Mouse (Mus musculus): Measurements from ENCODE around the gene Col8a2.

The Col8a2 gene

DNA sequence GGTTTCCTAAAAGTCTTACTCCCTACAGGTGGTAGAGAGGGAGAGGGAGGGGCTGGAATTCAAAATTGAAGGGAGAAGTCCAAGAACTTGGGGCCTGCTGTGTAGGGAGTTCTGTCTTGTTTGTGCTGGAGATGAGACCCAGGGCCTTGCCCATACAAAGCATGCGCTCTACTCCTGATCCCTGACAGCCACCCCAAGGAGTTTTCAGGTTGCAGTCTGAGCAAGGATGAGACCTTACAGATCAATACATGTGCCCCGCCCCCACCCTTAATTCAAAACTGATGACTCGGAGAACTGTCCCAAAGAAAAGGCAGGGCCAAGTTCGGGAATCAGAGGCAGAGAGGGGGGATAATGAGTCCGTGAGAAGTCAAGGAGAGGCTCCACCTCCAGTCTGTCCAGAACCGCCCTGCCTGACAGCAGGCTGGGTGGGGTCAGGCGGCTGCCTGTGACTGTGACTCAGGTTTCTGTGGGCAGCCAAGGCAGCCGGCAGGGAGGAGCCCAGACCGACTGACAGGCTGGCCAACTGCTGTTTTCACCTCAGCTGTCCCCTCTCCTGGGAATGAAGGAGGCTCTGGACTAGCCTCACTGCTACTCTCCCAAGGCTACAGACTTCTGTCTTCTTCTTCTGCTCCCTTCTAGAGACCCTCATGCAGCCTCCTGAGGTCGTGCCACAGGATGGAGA is 25.9 kb upstream of the Col8a2 start:
- peak; percentile 44 for DNase-seq (ENCODE audit: low read depth)

DNA sequence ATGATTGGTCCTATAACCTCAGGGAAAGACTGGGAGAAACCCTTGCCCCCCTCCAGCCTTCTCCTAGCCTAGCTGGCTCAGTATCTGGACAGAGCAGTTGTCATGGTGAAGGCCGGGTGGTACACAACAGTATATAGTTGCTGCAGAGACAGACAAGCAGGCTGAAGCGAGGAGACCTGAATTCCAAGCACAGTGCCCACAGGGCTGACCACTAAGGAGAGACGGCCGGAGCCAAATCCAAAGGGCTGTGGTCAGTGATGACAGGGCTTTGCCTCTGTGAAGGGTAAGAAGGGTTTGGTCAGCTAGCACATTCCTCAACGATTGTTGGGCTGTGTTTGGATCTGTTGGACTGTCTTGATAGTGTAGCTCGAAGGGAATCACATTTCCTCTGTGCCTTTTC is 25.3 kb upstream of the Col8a2 start:
- no peak for DNase-seq (ENCODE audit: low read depth)

DNA sequence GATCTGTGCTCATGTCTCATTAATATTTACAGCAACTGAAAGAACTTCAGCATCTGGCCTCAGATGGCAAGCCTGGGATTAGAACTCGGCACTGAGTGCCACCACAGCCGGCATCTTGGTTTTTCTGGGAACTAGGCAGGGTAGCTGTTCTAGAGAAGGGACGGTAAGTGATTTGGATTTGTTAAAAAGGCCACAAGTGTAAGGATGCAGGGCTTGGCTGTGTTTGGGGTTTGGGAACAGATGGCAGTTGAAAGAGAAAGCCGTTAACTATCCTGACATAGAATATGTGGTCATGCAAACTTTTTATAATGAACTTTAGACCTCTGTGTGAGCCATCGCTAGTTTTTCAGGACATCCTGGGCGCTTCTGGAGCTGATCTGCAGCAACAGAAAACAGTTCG is 24.9 kb upstream of the Col8a2 start:
- DNase-seq (ENCODE audit: low read depth): no peak

DNA sequence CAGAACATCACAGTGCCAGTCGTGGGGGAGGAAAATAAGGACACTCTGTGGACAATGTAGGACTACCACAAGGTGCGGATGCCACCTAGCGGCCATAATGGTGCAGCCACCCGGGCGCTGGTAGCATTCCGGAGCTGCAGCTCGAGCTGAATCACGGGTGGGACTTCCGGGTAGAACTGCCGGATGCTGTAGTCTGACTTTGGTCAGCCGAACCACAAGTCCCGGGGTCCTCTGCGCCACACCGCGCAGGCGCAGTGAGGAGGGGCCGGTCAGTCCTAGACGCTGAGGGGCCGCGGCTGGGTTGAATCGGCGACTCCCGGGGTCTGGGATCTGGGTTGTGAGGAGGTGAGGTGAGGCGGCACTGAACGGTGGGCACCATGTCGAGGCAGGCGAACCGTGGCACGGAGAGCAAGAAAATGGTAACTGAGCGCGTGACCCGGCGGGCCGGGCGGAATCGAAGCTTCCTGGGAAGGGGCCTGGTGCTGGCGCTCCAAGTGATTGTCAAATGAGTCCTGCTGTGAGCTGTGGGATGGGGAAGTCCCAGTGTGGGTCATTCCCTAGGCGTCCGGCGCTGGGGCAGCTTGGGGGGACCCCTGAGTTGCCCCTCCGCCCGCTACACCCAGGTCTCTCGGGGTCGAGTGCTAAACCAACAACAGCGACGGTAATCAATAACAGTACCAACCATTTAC is 24.3 kb upstream of the Col8a2 start, which contains the start of gene Trappc3:
Gene Trappc3, plus strand, starts transcription at position 207 of the 689 bp plus-strand sequence.
- DNase-seq (ENCODE audit: low read depth): peak; percentile 98

DNA sequence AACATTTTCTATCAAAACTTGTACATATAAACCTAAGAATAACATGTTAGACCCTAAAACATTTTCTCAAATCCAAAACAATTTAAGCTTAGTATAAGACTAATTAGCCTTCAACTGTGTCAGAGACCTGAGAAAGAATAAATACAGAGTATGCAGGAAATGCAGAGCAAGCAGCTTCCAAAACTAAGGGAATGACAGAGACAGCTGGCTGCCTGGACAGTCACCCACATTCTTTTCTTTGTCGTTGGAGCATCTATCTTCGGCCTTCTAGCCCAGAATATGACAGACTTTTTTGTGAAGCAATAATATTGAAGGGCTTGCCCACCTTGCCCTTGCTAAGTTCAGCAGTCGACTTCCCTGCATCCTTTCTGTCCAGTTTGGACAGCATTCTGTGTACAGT is 17.3 kb upstream of the Col8a2 start:
- DNase-seq (ENCODE audit: low read depth): no peak

DNA sequence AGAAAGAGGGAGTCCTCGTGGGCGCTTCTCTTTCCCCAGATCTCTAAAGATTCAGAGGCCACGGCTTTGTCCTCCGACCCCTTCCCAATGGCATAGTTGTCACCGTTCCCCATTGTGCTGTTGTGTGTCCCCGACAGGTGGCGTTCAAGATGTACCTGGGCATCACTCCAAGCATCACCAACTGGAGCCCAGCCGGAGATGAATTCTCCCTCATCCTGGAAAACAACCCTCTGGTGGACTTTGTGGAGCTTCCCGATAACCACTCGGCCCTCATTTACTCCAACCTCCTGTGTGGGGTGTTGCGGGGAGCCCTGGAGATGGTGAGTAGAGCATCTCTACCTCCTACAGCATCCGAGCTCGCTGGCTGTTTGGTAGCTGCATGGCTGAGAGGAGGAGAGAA is 12.8 kb upstream of the Col8a2 start:
- DNase-seq (ENCODE audit: low read depth): no peak

DNA sequence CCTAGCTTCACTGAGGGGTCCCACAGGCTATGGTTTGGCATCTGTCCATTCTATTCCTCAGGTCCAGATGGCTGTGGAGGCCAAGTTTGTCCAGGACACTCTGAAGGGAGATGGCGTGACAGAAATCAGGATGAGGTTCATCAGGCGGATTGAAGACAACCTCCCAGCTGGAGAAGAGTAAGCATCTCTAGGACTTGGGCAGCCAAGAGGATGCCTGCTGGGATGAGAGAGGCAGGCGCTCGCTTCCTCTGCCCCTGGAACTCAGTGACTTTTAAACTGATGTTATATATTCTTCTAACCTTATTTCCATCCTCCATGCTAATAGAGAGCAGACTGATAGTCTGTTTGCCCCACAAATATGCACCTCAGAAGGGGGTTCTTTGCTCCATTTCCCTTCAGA is 11.5 kb upstream of the Col8a2 start:
- no peak for DNase-seq (ENCODE audit: low read depth)

DNA sequence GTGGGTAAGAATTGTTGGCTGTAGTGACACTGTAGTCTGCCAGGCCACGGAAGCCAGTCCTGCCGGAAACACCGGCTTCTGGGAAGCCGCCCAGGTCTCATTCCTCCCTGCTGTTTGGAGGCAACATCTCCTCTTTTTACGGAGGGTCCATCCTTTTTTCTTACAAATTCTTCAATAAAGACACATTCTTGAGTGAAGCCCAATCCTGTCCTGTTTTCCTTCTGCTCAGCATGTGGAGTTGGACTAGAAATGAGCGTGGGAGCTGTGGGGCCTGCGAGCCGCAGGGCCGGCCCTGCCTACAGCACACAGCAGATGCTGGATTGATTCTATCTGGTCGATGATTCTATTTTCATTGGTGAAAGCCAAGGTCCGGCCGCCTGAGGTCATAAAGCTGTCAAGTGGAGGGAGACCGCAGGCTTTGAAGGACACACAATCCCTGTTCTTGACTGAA is 10.9 kb upstream of the Col8a2 start:
- DNase-seq (ENCODE audit: low read depth): no peak

DNA sequence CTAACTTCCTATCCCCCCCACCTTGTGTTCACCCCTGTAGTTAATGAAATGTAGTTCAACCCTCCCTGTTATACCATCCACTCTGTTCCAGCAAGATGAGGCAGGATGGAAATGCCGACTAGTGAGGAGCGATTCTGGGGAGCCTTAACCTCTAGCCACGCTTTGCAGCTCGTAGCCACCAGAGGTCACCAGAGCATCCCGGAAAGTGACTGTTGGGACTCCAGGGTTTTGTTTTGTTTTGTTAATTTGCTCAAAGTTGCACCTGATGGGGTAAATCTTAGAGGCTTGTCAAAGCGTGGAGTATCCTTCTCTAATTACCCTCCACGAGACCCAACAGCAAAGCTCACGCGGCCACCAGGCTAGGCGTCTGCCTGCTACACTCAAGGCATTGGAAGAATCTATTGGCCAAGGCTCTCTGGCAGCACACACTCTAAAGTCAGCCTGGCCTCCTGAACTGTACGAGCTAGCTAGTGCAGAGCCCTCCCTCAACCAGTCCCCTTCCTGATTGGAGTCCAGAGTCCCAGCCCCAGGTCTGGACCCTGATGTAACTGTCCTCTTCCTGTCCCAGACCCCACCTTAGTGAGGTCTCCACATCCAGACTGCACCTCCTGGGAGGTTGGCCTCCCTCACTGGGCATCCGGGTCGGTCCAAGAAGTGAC is 8.6 kb upstream of the Col8a2 start:
- peak; percentile 72 for DNase-seq (ENCODE audit: low read depth)

DNA sequence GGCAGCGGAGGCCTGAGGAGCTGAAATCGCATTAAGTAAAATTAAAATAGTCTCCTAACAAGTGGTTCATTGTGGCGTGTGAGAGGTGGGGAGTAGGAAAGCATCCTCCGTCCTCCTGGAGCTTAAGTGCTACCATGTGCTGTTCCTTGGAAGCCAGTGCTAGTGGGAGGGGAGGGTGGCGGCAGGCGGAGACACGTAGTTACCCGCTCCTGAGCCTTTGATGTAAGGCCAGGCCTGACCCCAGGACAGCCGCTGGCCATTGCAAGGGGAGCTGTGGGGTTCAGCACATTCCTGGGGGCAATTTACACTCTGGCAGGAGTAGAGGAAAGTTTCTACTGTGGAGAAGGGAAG is 8.1 kb upstream of the Col8a2 start:
- no peak for DNase-seq (ENCODE audit: low read depth)

DNA sequence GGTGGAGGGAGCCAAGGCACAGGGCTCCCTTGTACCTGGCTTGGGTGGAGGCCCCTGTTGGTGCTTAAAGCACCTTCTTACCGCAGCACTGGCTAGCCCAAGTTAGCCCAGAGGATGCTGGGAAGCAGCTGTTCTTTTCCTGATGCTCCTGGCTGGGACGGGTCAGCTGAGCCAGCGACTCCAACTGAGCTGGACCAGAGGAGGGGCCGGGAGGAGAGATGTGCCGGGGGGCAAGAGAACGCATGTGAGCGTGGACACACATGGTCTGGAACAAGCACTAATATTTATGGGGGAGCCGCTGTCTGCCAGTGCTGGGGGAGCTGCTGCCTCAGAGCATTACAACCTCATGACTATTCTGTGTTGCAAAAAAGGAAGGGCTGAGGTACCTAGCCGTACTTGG is 7.6 kb upstream of the Col8a2 start:
- DNase-seq (ENCODE audit: low read depth): no peak

DNA sequence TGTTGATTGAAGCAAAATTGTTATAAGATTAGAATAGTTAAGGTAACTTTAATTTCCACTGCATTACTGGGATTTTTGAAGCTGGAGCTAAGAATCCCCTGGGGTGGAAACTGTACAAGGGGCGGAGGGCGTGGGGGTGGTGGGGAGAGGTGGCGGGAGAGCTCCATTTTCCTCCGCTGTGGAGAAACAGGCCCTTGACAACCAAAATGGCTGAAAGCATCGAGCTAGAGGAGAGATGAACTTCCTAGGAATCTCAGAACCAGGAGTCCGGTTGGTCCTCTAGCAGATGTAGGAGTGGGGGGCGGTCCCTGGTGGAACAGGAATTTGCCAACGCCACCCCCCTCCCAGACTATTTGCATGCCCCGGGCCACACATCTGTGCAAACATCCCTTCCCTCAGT is 4.9 kb upstream of the Col8a2 start:
- no peak for DNase-seq (ENCODE audit: low read depth)

DNA sequence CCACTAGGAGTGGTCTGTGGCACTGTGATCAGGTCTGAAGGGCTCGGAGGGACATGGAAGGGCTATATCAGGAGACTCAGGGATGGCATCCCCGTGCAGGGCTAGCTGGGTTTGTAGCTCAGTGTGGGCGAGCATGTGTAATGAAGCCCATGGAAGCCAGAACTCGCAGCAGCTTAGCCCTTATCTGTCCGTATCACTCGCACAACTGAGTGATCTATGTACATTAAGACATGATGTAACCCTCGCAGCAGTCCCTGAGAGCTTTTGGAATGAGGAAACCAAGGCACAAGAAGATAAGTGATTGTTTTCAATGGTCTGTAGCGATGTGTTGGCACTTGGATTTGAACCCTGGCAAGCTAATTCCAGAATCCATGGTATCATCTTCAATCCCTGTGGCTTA is 3.0 kb upstream of the Col8a2 start:
- DNase-seq (ENCODE audit: low read depth): no peak

DNA sequence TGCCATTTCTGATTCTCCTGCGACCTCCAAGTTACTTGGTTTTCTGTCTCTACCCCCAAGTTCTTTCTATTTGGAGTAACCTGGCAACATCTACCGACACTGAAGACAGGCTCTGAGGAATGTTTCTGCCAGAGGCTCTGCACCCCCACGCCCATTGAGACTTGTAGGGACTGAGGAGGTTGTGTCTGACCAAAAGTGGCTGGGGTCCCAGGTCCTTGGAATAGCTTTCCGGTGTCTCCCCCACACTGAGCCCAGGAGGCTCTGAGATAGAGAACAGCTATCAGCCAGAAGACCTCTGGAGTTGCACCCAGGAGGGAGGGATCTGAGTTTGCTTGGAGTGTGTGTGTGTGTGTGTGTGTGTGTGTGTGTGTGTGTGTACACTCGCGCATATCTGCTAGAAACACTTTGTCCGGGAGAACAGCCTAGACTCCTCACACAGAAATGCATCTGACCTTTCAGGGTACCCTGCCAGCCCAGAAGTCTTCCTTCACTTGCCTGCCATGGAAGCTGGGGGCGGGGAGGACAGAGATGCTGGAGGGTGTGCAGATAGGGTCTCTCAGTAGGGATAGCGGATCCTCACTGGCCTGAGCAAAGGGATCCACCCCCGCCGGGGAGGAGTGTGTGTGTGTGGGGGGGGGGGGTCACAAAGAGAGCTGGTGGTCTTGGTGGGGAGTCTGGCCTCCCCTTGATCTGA is 856 bp downstream of the Col8a2 start:
- no peak for DNase-seq (ENCODE audit: low read depth)

DNA sequence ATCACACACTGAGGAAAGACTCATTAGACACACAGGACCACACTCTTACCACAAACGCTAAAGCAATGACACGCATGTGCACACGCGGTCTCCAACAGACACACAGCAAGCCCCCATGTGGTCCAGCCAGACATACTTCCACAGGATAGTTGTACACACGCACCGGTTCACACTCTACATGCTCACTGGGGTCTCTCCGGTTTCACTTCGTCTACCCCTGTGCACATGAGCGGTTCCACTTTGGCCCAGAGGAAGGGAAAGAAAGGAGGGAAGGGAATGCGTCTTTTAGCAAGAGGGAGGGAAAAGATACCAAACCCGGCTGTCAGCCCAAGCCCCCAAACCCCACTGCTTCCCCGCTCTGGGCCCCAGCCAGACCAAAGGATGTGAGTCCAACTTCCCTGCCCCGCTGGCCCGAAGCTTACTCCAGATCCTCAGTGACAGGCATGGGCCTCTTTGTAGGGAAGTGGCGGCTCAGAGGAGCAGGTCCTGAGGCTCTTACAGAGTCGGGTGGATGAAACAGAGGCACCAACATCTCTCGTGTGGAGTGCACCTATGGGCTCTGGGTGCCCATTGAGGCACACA is 1.6 kb downstream of the Col8a2 start:
- DNase-seq (ENCODE audit: low read depth): no peak

DNA sequence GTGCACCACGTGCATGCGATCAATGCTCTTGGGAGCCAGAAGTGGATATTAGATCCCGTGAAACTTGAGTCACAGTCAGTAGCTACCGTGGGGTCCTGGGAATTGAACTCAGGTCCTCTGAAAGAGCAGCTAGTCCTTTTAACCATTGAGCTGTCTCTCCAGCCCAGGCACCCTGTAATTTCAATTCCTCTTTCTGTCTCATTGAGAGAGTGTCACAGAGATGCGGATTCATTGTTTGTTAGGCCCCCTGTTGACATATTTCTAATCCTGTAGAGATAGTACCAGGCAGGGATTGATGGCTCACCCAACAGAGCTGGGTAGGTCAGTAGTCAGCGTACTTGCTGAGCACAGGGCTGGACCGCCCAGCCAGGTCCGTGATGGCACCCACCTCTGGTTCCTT is 3.7 kb downstream of the Col8a2 start:
- no peak for DNase-seq (ENCODE audit: low read depth)

DNA sequence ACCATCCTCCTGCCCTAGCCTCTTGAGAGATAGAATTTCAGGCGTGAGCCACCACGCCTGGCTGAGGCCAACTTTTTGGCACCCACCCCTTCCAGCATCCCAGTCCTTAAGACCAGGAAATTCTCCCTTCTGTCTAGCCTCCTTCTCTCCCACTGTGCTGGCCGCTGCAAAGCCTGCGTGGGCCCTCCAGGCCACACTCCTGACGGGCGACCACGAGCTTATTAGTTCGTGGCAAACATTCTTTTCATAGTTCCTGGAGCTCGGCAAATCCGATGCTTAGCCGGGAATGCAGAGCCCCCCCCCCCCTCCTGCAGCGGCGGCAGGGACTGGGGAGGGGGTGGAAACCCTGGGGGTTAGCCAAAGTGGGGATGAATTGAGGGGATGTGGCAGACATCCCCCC is 4.6 kb downstream of the Col8a2 start:
- DNase-seq (ENCODE audit: low read depth): no peak

DNA sequence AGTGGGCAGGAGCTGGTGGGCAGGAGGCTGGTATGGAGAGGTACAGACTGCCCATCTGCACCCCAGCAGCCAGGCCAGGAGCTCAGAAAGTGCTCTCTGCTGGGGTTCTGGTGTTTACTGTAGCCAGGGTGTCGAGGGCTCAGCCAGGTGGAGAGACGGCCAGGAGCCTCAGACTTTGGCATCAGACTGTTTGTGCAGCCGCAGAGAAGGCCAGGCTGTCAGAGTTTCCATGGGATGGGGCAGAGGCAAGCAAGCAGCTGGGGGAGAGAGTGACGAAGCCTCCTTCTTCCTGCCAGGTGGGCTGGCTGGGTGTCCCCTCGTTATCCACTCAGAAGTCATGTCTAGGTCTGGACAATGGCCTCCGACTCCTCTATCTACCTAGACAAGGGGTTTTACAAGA is 8.6 kb downstream of the Col8a2 start:
- no peak for DNase-seq (ENCODE audit: low read depth)

DNA sequence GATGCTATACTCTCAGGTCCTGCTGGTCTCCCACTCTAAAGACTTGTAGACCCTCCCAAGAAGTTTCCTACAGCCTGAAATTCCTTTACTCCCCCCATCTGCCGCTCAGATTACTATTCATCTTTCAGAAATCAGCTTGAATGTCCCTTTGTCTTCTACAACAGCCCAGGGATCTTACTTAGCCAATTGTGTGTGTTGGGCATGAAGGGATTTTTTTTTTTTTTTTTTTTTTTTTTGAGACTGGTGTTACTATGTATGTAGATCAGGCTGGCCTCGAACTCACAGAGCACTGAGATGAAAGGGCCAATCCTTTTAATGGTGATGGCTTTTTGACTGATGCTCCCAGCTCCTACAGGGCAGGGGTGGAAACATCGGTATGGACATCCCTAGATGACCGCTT is 9.3 kb downstream of the Col8a2 start:
- DNase-seq (ENCODE audit: low read depth): no peak

DNA sequence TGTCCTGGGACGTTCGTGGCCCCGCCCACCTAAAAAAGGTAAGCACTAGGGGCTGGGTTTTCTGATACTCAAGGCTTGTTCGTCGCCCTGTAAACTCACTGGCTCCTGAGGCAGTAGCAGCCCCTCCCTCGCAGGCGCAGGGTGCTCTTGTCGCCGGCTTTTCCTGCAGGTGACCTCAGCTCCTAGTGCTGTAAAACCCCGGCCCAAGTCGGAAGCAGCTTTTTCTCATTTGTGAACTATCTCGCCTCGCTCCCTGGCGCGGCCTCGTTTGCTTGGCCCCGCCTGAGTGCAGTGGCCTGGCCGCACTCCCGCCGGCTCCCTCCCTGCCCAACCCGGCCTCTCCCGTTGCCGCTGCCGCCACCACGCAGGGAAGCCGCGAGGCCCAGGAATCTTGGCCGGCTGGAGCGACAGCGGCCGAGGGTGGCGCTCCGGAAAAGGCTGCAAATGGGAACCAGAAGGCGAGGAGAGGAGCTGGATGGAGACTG is 10.1 kb downstream of the Col8a2 start:
- DNase-seq (ENCODE audit: low read depth): peak; percentile 37

DNA sequence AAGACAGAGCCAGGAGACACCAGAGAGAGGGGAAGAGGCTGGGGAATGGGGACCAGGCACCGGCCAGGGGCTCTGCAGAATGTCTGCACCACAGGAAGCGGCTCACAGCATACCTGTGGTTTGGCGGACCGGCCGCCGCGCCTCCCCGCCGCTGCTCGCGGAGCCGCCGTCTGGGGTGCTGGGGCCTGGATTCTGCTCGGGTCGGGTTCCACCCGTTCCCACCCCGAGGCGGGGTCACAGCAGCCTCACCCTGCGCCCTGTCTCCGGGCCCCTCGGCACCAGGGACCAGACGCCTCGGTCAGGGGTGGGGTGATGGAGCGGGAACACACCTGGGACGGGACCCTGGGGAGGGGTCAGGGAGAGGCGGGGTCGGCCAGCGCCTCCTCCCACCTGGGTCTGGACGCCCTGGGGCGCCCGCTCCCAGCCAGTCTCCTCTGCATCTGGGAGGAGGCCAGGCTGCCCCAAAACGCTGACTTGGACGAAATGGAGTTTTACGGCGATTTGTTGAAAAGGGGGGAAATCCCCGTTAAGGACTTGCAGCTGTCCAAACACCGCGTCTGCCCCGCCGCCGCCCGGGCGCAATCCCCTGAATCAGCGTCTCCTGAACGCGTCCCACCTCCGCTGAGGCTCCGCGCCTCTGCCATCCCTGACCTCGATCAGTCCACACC is 14.5 kb downstream of the Col8a2 start:
- DNase-seq (ENCODE audit: low read depth): peak; percentile 33
